8 mouse cellular contexts compared by ENCODE assay signal in the genomic region with DNA sequence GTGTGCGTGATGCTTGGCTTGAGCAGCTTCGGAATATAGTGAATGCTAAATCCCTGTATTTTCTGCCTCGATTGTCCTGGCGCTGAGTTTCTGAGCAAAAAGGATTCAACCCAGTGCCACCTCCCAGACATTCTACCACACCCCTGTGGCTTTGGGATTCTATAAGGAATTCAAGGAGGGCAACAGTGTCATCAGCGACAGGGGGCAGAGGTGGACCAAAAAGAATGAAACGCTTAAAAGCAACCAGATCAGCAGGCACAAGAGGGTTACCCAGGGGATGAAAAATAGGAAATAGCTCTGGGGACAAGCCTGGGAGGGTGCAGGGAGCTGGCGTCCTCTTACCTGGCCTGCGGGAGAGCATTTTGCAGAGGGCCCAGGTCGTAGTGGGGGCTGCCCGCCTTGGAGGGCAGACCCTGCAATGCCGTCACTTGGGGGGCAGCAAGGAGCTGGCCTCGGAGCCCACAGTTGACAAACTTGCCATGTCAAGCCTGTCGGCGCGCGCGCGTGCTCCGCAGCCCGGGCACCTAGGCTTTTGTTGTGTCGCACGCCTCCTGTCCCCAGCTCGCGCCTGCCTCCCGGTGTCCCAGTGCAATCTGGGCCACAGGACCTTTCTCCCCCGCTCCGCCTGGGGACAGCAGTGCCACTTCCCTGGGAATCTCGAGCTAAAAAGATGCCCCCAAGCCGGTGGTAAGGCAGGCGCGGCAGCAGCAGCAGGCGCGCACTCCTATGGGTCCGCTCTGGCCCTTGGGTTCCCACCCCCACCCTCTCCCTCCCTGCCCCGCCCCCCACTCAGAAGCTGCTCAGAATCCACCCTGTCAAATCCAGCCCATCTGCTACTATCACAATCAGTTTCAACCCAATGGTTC.
DNase-seq lines count a peak whose midpoint lies in the region; ATAC-seq and TF ChIP-seq lines count a peak whose summit lies in the region.

No protein-coding gene starts in this region.

- H3K27me3 ChIP-seq in cerebellum, adult 2 months (ENCODE audit: control insufficient read depth, insufficient read depth, low read length) = no peaks in the 10 kb centered on the region
- peaks cover 26% of the 10 kb centered on the region for H3K27me3 ChIP-seq in E14TG2a.4 (ENCODE audit: insufficient read depth, low read length)
- no peaks in the 10 kb centered on the region; the same call in 1 of the 2 replicates for H3K27me3 ChIP-seq in embryonic facial prominence, embryonic 14.5 days (replicated peaks; ENCODE audit: control insufficient read depth, insufficient read depth, low read length)
- H3K27me3 ChIP-seq in hindbrain, embryonic 11.5 days (ENCODE audit: control insufficient read depth, insufficient read depth, low read length) = no peaks in the 10 kb centered on the region
- H3K27me3 ChIP-seq in liver, embryonic 12.5 days (replicated peaks) = peaks cover 18% of the 10 kb centered on the region
- H3K27me3 ChIP-seq in neural tube, embryonic 15.5 days (replicated peaks) = no peaks in the 10 kb centered on the region

- H3K4me2 ChIP-seq in embryonic facial prominence, embryonic 14.5 days (ENCODE audit: low read depth, low read length) = peak overlapping the region; percentile 94
- peak overlapping the region; percentile 79 for H3K4me2 ChIP-seq in hindbrain, embryonic 11.5 days (replicated peaks; ENCODE audit: low read depth, low read length)
- H3K4me2 ChIP-seq in liver, embryonic 12.5 days = peak overlapping the region; percentile 60
- H3K4me2 ChIP-seq in neural tube, embryonic 15.5 days = peak overlapping the region; percentile 86

- WGBS in cerebellum, adult 2 months = 7% methylated on average over 35 of the region's 35 CpGs
- WGBS in embryonic facial prominence, embryonic 14.5 days = 5% methylated on average over 26 of the region's 35 CpGs
- WGBS in hindbrain, embryonic 11.5 days = 5% methylated on average over 34 of the region's 35 CpGs
- WGBS in liver, embryonic 12.5 days (ENCODE audit: insufficient replicate concordance) = 9% methylated on average over 35 of the region's 35 CpGs
- 5% methylated on average over 35 of the region's 35 CpGs for WGBS in neural tube, embryonic 15.5 days

- no peak overlapping the region for H3K4me3 ChIP-seq in cerebellum, adult 2 months (replicated peaks; ENCODE audit: insufficient read depth, low read depth, low read length)
- peak overlapping the region; percentile 80 for H3K4me3 ChIP-seq in E14TG2a.4 (replicated peaks; ENCODE audit: low read length)
- peak overlapping the region; percentile 52 for H3K4me3 ChIP-seq in embryonic facial prominence, embryonic 14.5 days (ENCODE audit: low read depth, low read length)
- H3K4me3 ChIP-seq in hindbrain, embryonic 11.5 days (ENCODE audit: low read depth, low read length) = peak overlapping the region; percentile 45
- peak overlapping the region; percentile 34 for H3K4me3 ChIP-seq in liver, embryonic 12.5 days
- H3K4me3 ChIP-seq in neural tube, embryonic 15.5 days (replicated peaks) = peak overlapping the region; percentile 54

- H3K4me1 ChIP-seq in cerebellum, adult 2 months (ENCODE audit: control insufficient read depth, insufficient read depth, low read length) = no peaks in the 10 kb centered on the region; the same call in none of the 2 replicates
- peaks cover 5% of the 10 kb centered on the region for H3K4me1 ChIP-seq in E14TG2a.4 (replicated peaks; ENCODE audit: low read depth, low read length)
- peaks cover 12% of the 10 kb centered on the region for H3K4me1 ChIP-seq in embryonic facial prominence, embryonic 14.5 days (ENCODE audit: control insufficient read depth, insufficient read depth, low read length)
- H3K4me1 ChIP-seq in hindbrain, embryonic 11.5 days (replicated peaks; ENCODE audit: control insufficient read depth, insufficient read depth, low read length) = peaks cover 3% of the 10 kb centered on the region
- H3K4me1 ChIP-seq in liver, embryonic 12.5 days = no peaks in the 10 kb centered on the region
- H3K4me1 ChIP-seq in neural tube, embryonic 15.5 days = peaks cover 33% of the 10 kb centered on the region

- H3K9ac ChIP-seq in embryonic facial prominence, embryonic 14.5 days (ENCODE audit: low read depth, low read length) = peak overlapping the region; percentile 64
- H3K9ac ChIP-seq in hindbrain, embryonic 11.5 days (ENCODE audit: low read depth, low read length) = peak overlapping the region; percentile 54
- no peak overlapping the region for H3K9ac ChIP-seq in liver, embryonic 12.5 days
- peak overlapping the region; percentile 69 for H3K9ac ChIP-seq in neural tube, embryonic 15.5 days (replicated peaks)

- 0 out of 2 replicates have a peak, but pooled peaks cover 3% of the 10 kb centered on the region for H3K9me3 ChIP-seq in E14TG2a.4 (ENCODE audit: low read length)
- no peaks in the 10 kb centered on the region for H3K9me3 ChIP-seq in embryonic facial prominence, embryonic 14.5 days (ENCODE audit: control insufficient read depth, low read length)
- H3K9me3 ChIP-seq in hindbrain, embryonic 11.5 days (ENCODE audit: control insufficient read depth, low read length) = no peaks in the 10 kb centered on the region
- H3K9me3 ChIP-seq in liver, embryonic 12.5 days (replicated peaks) = no peaks in the 10 kb centered on the region
- no peaks in the 10 kb centered on the region for H3K9me3 ChIP-seq in neural tube, embryonic 15.5 days (replicated peaks)

- H3K27ac ChIP-seq in cerebellum, adult 2 months (ENCODE audit: insufficient read depth, low read length) = no peak overlapping the region
- no peak overlapping the region for H3K27ac ChIP-seq in embryonic facial prominence, embryonic 14.5 days (replicated peaks; ENCODE audit: low read depth, low read length)
- H3K27ac ChIP-seq in hindbrain, embryonic 11.5 days (ENCODE audit: low read depth, low read length) = no peak overlapping the region
- no peak overlapping the region for H3K27ac ChIP-seq in liver, embryonic 12.5 days
- H3K27ac ChIP-seq in neural tube, embryonic 15.5 days (replicated peaks) = peak overlapping the region; percentile 75

- TF ChIP-seq CTCF in cerebellum, adult 2 months (IDR thresholded peaks at IDR 0.05; ENCODE audit: borderline replicate concordance, insufficient read depth, low read depth, low read length) = no peak
- TF ChIP-seq CTCF in E14TG2a.4 (conservative IDR thresholded peaks at IDR 0.05; ENCODE audit: low read length) = no peak

- ATAC-seq in embryonic facial prominence, embryonic 14.5 days (ENCODE audit: low read depth) = peak; percentile 79
- peak; percentile 83 for ATAC-seq in hindbrain, embryonic 11.5 days (ENCODE audit: low FRiP score)
- peak; percentile 15; the same call in 1 of the 2 replicates for ATAC-seq in liver, embryonic 12.5 days
- peak; percentile 82 for ATAC-seq in neural tube, embryonic 15.5 days (ENCODE audit: low FRiP score)

- no peak for TF ChIP-seq POLR2A in cerebellum, adult 2 months (IDR thresholded peaks at IDR 0.05; ENCODE audit: borderline replicate concordance, insufficient read depth, low read length)

- H3K36me3 ChIP-seq in E14TG2a.4 (ENCODE audit: insufficient read depth, low read length) = no peaks in the 10 kb centered on the region
- H3K36me3 ChIP-seq in embryonic facial prominence, embryonic 14.5 days (ENCODE audit: control insufficient read depth, insufficient read depth, low read length) = no peaks in the 10 kb centered on the region
- H3K36me3 ChIP-seq in hindbrain, embryonic 11.5 days (ENCODE audit: control insufficient read depth, insufficient read depth, low read length) = no peaks in the 10 kb centered on the region
- no peaks in the 10 kb centered on the region for H3K36me3 ChIP-seq in liver, embryonic 12.5 days
- H3K36me3 ChIP-seq in neural tube, embryonic 15.5 days = no peaks in the 10 kb centered on the region

- DNase-seq in cerebellum, adult 2 months = peak; percentile 5 to 17
- no peak for DNase-seq in cerebellum, adult 11-12 months
- peak; percentile 36 for DNase-seq in embryonic facial prominence, embryonic 14.5 days (ENCODE audit: low spot score)
- DNase-seq in hindbrain, embryonic 11.5 days (ENCODE audit: low spot score) = peak; percentile 66
- no peak for DNase-seq in left cerebral cortex, adult 9 months (ENCODE audit: low spot score in 2 of 2)

Comparison
In these comparisons a context has a peak if more than half of its experiments do, and no peak if none do; other contexts are left out.
1. DNase-seq: peak in cerebellum, adult 2 months (2 of 2), embryonic facial prominence, embryonic 14.5 days (single experiment) and hindbrain, embryonic 11.5 days (single experiment); none in cerebellum, adult 11-12 months (single experiment) and left cerebral cortex, adult 9 months (0 of 2).
2. ATAC-seq: peak in every context shown above with its lines; median percentile 83 in hindbrain, embryonic 11.5 days; 82 in neural tube, embryonic 15.5 days; 79 in embryonic facial prominence, embryonic 14.5 days; 15 in liver, embryonic 12.5 days.
3. Peak in every context shown above with its lines, with median percentiles within 50 percentile points of each other: H3K4me2 ChIP-seq.